Mouse (Mus musculus) brown adipose tissue, adult 24 weeks (tissue): ENCODE measurements around the gene Galns. TPM values are rescaled to one million over a fixed set of nuclear protein-coding genes. Genes with fewer than 3 reads are reported as not detected.
"Not testable (repeated sequence)": the region's sequence is repeated elsewhere in the genome, so short reads cannot be mapped to it uniquely, and the experiment has no call there.

Experiments used
- H3K27ac ChIP-seq: fragments of 200-500 bp; replicated peaks from 2 replicates; pipeline ENCODE4 v1.5.1; 2012; ENCODE audit warnings: low read depth, mild to moderate bottlenecking, low read length
- H3K4me1 ChIP-seq: fragments of 200-500 bp; 2 replicates; pipeline ENCODE4 v1.6.1; 2012; ENCODE audit warnings: low read length, mixed read lengths; ENCODE audit not compliant: control insufficient read depth, insufficient read depth, insufficient read length
- H3K4me3 ChIP-seq: fragments of 200-500 bp; 2 replicates; pipeline ENCODE4 v1.5.1; 2012; ENCODE audit warnings: low read depth, mild to moderate bottlenecking, low read length, moderate library complexity; ENCODE audit not compliant: insufficient read depth
- polyA plus RNA-seq: library from polyadenylated mRNA; stranded (reverse); fragments of >200 nt; gene quantifications from 2 replicates; pipeline ENCODE4 v1.2.4, GENCODE M21; 2012; ENCODE audit not compliant: missing spikeins, insufficient read depth, insufficient read length

Galns gene
- polyA plus RNA-seq, 1 experiment, result 1.9 TPM

GRCm38 (mm10) chr8:122640825-122641224, 29.6 kb upstream of the Galns start:
- Histone ChIP-seq H3K27ac (no peak overlapping the region), H3K4me1 (peaks cover 2% of the 10 kb centered on the region; the same call in 1 of the 2 replicates), H3K4me3 (no peak overlapping the region)

- peaks cover 2% of the 10 kb centered on the region; the same call in 1 of the 2 replicates for H3K4me1 ChIP-seq
- H3K4me3 ChIP-seq, result no peak overlapping the region
- H3K27ac ChIP-seq, result no peak overlapping the region
Measured at GRCm38 (mm10) chr8:122639521-122640248, 28.4 kb upstream of the Galns start.

GRCm38 (mm10) chr8:122638601-122639000, 27.3 kb upstream of the Galns start:
- Histone ChIP-seq H3K4me3 (no peak overlapping the region), H3K4me1 (peaks cover 2% of the 10 kb centered on the region; the same call in 1 of the 2 replicates), H3K27ac (no peak overlapping the region)

- no peak overlapping the region for H3K27ac ChIP-seq
Measured at GRCm38 (mm10) chr8:122637230-122637629, 26.0 kb upstream of the Galns start.

GRCm38 (mm10) chr8:122636803-122637175, 25.5 kb upstream of the Galns start:
- Histone ChIP-seq H3K4me1 (peaks cover 2% of the 10 kb centered on the region; the same call in 1 of the 2 replicates), H3K4me3 (no peak overlapping the region), H3K27ac (no peak overlapping the region)

More at GRCm38 (mm10) chr8:122637230-122637629, 26.0 kb upstream of the Galns start:
- peaks cover 2% of the 10 kb centered on the region; the same call in 1 of the 2 replicates for H3K4me1 ChIP-seq
- H3K4me3 ChIP-seq, result no peak overlapping the region

- Histone ChIP-seq H3K4me3 (no peak overlapping the region), H3K4me1 (peaks cover 2% of the 10 kb centered on the region; the same call in 1 of the 2 replicates), H3K27ac (no peak overlapping the region)
Measured at GRCm38 (mm10) chr8:122635878-122636802, 24.9 kb upstream of the Galns start.

- Histone ChIP-seq H3K27ac (no peak overlapping the region), H3K4me1 (no peaks in the 10 kb centered on the region), H3K4me3 (no peak overlapping the region)
Measured at GRCm38 (mm10) chr8:122633205-122633604, 21.9 kb upstream of the Galns start.

- not testable (repeated sequence) for H3K4me1 ChIP-seq, H3K27ac ChIP-seq, H3K4me3 ChIP-seq
Measured at GRCm38 (mm10) chr8:122632134-122632533, 20.9 kb upstream of the Galns start.

- no peak overlapping the region for H3K4me3 ChIP-seq
- no peaks in the 10 kb centered on the region for H3K4me1 ChIP-seq
Measured at GRCm38 (mm10) chr8:122630696-122631095, 19.4 kb upstream of the Galns start.

GRCm38 (mm10) chr8:122629388-122629787, 18.1 kb upstream of the Galns start:
- Histone ChIP-seq H3K27ac (no peak overlapping the region), H3K4me1 (no peaks in the 10 kb centered on the region), H3K4me3 (no peak overlapping the region)

More at GRCm38 (mm10) chr8:122630696-122631095, 19.4 kb upstream of the Galns start:
- no peak overlapping the region for H3K27ac ChIP-seq

GRCm38 (mm10) chr8:122626896-122627295, 15.6 kb upstream of the Galns start:
- Histone ChIP-seq H3K4me3 (no peak overlapping the region), H3K4me1 (no peaks in the 10 kb centered on the region), H3K27ac (no peak overlapping the region)

GRCm38 (mm10) chr8:122625811-122626210, 14.5 kb upstream of the Galns start:
- Histone ChIP-seq H3K4me1 (no peaks in the 10 kb centered on the region), H3K27ac (no peak overlapping the region), H3K4me3 (no peak overlapping the region)

GRCm38 (mm10) chr8:122624653-122625052, 13.4 kb upstream of the Galns start:
- Histone ChIP-seq H3K4me3 (no peak overlapping the region), H3K4me1 (no peaks in the 10 kb centered on the region), H3K27ac (no peak overlapping the region)

- H3K4me3 ChIP-seq, result no peak overlapping the region
- no peak overlapping the region for H3K27ac ChIP-seq
- no peaks in the 10 kb centered on the region for H3K4me1 ChIP-seq
Measured at GRCm38 (mm10) chr8:122623844-122624642, 12.8 kb upstream of the Galns start.

GRCm38 (mm10) chr8:122622727-122623126, 11.5 kb upstream of the Galns start, which contains the start of gene Pabpn1l:
Gene Pabpn1l, minus strand, starts transcription at chr8:122622739.
- no peaks in the 10 kb centered on the region for H3K4me1 ChIP-seq
- no peak within 1 kb of the TSS for H3K4me3 ChIP-seq
- H3K27ac ChIP-seq, result no peak within 1 kb of the TSS
